Mouse (Mus musculus) fibroblast of lung, adult 2 months (primary cell): ENCODE measurements around the gene Actl7b.

Experiments used
- DNase-seq: peaks from one replicate; pipeline ENCODE4 v3.0.0-alpha.2; 2011; ENCODE audit warnings: low read depth

Gene Actl7b

GRCm38 (mm10) chr4:56741041-56741493, at the start of gene Actl7b:
TSS of gene Actl7b (minus strand) at chr4:56741443.
- no peak for DNase-seq

- DNase-seq = no peak
Observed at GRCm38 (mm10) chr4:56771065-56771464, 29.8 kb upstream of the Actl7b start.

GRCm38 (mm10) chr4:56768913-56769312, 27.7 kb upstream of the Actl7b start:
- DNase-seq = no peak

GRCm38 (mm10) chr4:56767861-56768284, 26.6 kb upstream of the Actl7b start:
- no peak for DNase-seq

- no peak for DNase-seq
Observed at GRCm38 (mm10) chr4:56757693-56758092, 16.4 kb upstream of the Actl7b start.

GRCm38 (mm10) chr4:56756966-56757600, 15.8 kb upstream of the Actl7b start:
- DNase-seq = no peak

- DNase-seq = no peak
Observed at GRCm38 (mm10) chr4:56756021-56756420, 14.8 kb upstream of the Actl7b start.

GRCm38 (mm10) chr4:56747456-56747855, 6.2 kb upstream of the Actl7b start:
- DNase-seq = no peak

GRCm38 (mm10) chr4:56746345-56746744, 5.1 kb upstream of the Actl7b start:
- no peak for DNase-seq

GRCm38 (mm10) chr4:56743363-56744195, 2.3 kb upstream of the Actl7b start, which contains the start of gene Actl7a:
TSS of gene Actl7a (plus strand) at chr4:56743413.
- DNase-seq = no peak

- no peak for DNase-seq
Observed at GRCm38 (mm10) chr4:56742698-56743097, 1.5 kb upstream of the Actl7b start.

GRCm38 (mm10) chr4:56740611-56741010, 632 bp downstream of the Actl7b start:
- DNase-seq = no peak

GRCm38 (mm10) chr4:56740020-56740485, 1.2 kb downstream of the Actl7b start, which contains the start of gene Gm26657:
TSS of gene Gm26657 (plus strand) at chr4:56740070.
- DNase-seq = no peak

- no peak for DNase-seq
Observed at GRCm38 (mm10) chr4:56725839-56726238, 15.4 kb downstream of the Actl7b start.

GRCm38 (mm10) chr4:56723237-56723636, 18.0 kb downstream of the Actl7b start:
- no peak for DNase-seq

- no peak for DNase-seq
Observed at GRCm38 (mm10) chr4:56722346-56722745, 18.9 kb downstream of the Actl7b start.

GRCm38 (mm10) chr4:56721469-56721868, 19.8 kb downstream of the Actl7b start:
- no peak for DNase-seq

GRCm38 (mm10) chr4:56720403-56720802, 20.8 kb downstream of the Actl7b start:
- no peak for DNase-seq

- DNase-seq = no peak
Observed at GRCm38 (mm10) chr4:56719456-56719855, 21.8 kb downstream of the Actl7b start.

GRCm38 (mm10) chr4:56718573-56719442, 22.4 kb downstream of the Actl7b start:
- no peak for DNase-seq

GRCm38 (mm10) chr4:56717932-56718331, 23.3 kb downstream of the Actl7b start:
- DNase-seq = no peak

GRCm38 (mm10) chr4:56716801-56717200, 24.4 kb downstream of the Actl7b start:
- DNase-seq = no peak
